Mouse (Mus musculus) MEL (cell line): Measurements from ENCODE around the gene Ppfia1. TPM values are rescaled to one million over a fixed set of nuclear protein-coding genes. Genes with fewer than 3 reads are reported as not detected.

Experiments used
- DNase-seq: peaks from one replicate; pipeline ENCODE4 v3.0.0; 2011; ENCODE audit warnings: low read depth, low spot score
- H3K27ac ChIP-seq: 2 replicates; pipeline ENCODE4 v1.5.1; 2012; ENCODE audit warnings: low read depth, mild to moderate bottlenecking, control low read depth, low read length, moderate library complexity; ENCODE audit not compliant: control insufficient read depth
- H3K27me3 ChIP-seq, 2 experiments: fragments of 150-350 bp in 1 of 2; sonication (generic) in 1 of 2; 2 replicates each; pipeline ENCODE4 v1.6.1; 2012; ENCODE audit warnings: low read length in 2 of 2, mild to moderate bottlenecking in 2 of 2, improper control_type of control experiment in 1 of 2, moderate library complexity in 1 of 2; ENCODE audit not compliant: insufficient read depth in 2 of 2, control insufficient read depth in 1 of 2
- H3K36me3 ChIP-seq, 2 experiments: 2 replicates each; pipeline ENCODE4 v1.6.1; 2012 to 2014; ENCODE audit warnings: low read length in 2 of 2, improper control_type of control experiment in 1 of 2, inconsistent platforms in 1 of 2, mild to moderate bottlenecking in 1 of 2; ENCODE audit not compliant: insufficient read depth in 2 of 2, control insufficient read depth in 1 of 2
- H3K4me1 ChIP-seq, 2 experiments: fragments of 150-350 bp in 1 of 2; sonication (generic) in 1 of 2; 2 replicates each; pipeline ENCODE4 v1.6.1; 2012; ENCODE audit warnings: low read length in 2 of 2, improper control_type of control experiment in 1 of 2, mild to moderate bottlenecking in 1 of 2; ENCODE audit not compliant: insufficient read depth in 2 of 2, control insufficient read depth in 1 of 2
- H3K4me3 ChIP-seq, 2 experiments: fragments of 150-350 bp in 1 of 2; sonication (generic) in 1 of 2; 2 replicates each; pipeline ENCODE4 v1.5.1; 2012; ENCODE audit warnings: low read depth in 2 of 2, low read length in 2 of 2, mild to moderate bottlenecking in 2 of 2, moderate library complexity in 2 of 2, control low read depth in 1 of 2, improper control_type of control experiment in 1 of 2; ENCODE audit not compliant: control insufficient read depth in 1 of 2, insufficient read depth in 1 of 2
- H3K79me2 ChIP-seq: 2 replicates; pipeline ENCODE4 v1.6.1; 2012; ENCODE audit warnings: mild to moderate bottlenecking, low read length, moderate library complexity; ENCODE audit not compliant: control insufficient read depth, poor library complexity, insufficient read depth
- H3K9ac ChIP-seq: 2 replicates; pipeline ENCODE4 v1.6.1; 2012; ENCODE audit warnings: low read depth, mild to moderate bottlenecking, control low read depth, low read length, moderate library complexity; ENCODE audit not compliant: control insufficient read depth, poor library complexity, severe bottlenecking
- H3K9me3 ChIP-seq: fragments of 150-350 bp; sonication (generic); replicated peaks from 2 replicates; pipeline ENCODE4 v1.6.1; 2012; ENCODE audit warnings: mild to moderate bottlenecking, low read length, improper control_type of control experiment, moderate library complexity; ENCODE audit not compliant: insufficient read depth
- BHLHE40 ChIP-seq: IDR thresholded peaks from 2 replicates; pipeline ENCODE4 v1.6.1; 2012; ENCODE audit warnings: low read depth, mild to moderate bottlenecking, inconsistent platforms, low read length, improper control_type of control experiment, borderline replicate concordance
- CHD1 ChIP-seq: IDR thresholded peaks from 2 replicates; pipeline ENCODE4 v1.6.1; 2012; ENCODE audit warnings: low read depth, mild to moderate bottlenecking, inconsistent platforms, low read length, improper control_type of control experiment
- CTCF ChIP-seq, 3 experiments: IDR thresholded peaks in 2 of 3; conservative IDR thresholded peaks in 1 of 3; 2 replicates each; pipeline ENCODE4 v1.5.1; 2011 to 2012; ENCODE audit warnings: low read length in 3 of 3, low read depth in 2 of 3, mild to moderate bottlenecking in 2 of 3, improper control_type of control experiment in 1 of 3, inconsistent platforms in 1 of 3, mixed read lengths in 1 of 3, moderate library complexity in 1 of 3; ENCODE audit not compliant: control insufficient read depth in 1 of 3, insufficient read depth in 1 of 3, poor library complexity in 1 of 3, severe bottlenecking in 1 of 3
- ELF1 ChIP-seq: IDR thresholded peaks from 2 replicates; pipeline ENCODE4 v1.6.1; 2014; ENCODE audit warnings: low read depth, mild to moderate bottlenecking, inconsistent platforms, low read length, improper control_type of control experiment, moderate library complexity
- EP300 ChIP-seq, 2 experiments: IDR thresholded peaks; 2 replicates each; pipeline ENCODE4 v1.6.1; 2011; ENCODE audit warnings: improper control_type of control experiment in 2 of 2, low read length in 2 of 2, low read depth in 1 of 2, mild to moderate bottlenecking in 1 of 2
- ETS1 ChIP-seq: IDR thresholded peaks from 2 replicates; pipeline ENCODE4 v1.6.1; 2012; ENCODE audit warnings: low read depth, mild to moderate bottlenecking, inconsistent platforms, low read length, improper control_type of control experiment, moderate library complexity
- GABPA ChIP-seq: IDR thresholded peaks from 2 replicates; pipeline ENCODE4 v1.6.1; 2012; ENCODE audit warnings: low read depth, mild to moderate bottlenecking, inconsistent platforms, low read length, improper control_type of control experiment, moderate library complexity
- GATA1 ChIP-seq: IDR thresholded peaks from 2 replicates; pipeline ENCODE4 v1.6.1; 2011; ENCODE audit warnings: low read depth, low read length, improper control_type of control experiment
- HCFC1 ChIP-seq: IDR thresholded peaks from 2 replicates; pipeline ENCODE4 v1.6.1; 2012; ENCODE audit warnings: low read depth, mild to moderate bottlenecking, inconsistent platforms, low read length, improper control_type of control experiment, moderate library complexity
- KAT2A ChIP-seq: conservative IDR thresholded peaks from 2 replicates; pipeline ENCODE4 v1.6.1; 2012; ENCODE audit warnings: low read depth, low read length, improper control_type of control experiment, inconsistent platforms
- MAX ChIP-seq: IDR thresholded peaks from 2 replicates; pipeline ENCODE4 v1.6.1; 2011; ENCODE audit warnings: low read length, improper control_type of control experiment
- MAZ ChIP-seq: IDR thresholded peaks from 2 replicates; pipeline ENCODE4 v1.6.1; 2012; ENCODE audit warnings: low read depth, mild to moderate bottlenecking, inconsistent platforms, low read length, improper control_type of control experiment
- MYB ChIP-seq: IDR thresholded peaks from 2 replicates; pipeline ENCODE4 v1.6.1; 2011; ENCODE audit warnings: mild to moderate bottlenecking, low read depth, low read length, improper control_type of control experiment
- NRF1 ChIP-seq: IDR thresholded peaks from 2 replicates; pipeline ENCODE4 v1.6.1; 2014; ENCODE audit warnings: low read depth, mild to moderate bottlenecking, inconsistent platforms, low read length, improper control_type of control experiment, moderate library complexity; ENCODE audit not compliant: poor library complexity, insufficient read depth, severe bottlenecking
- POLR2AphosphoS5 ChIP-seq: IDR thresholded peaks from 2 replicates; pipeline ENCODE4 v1.6.1; 2012; ENCODE audit warnings: low read depth, borderline replicate concordance, mild to moderate bottlenecking, inconsistent platforms, low read length, moderate library complexity, mixed read lengths
- RAD21 ChIP-seq: IDR thresholded peaks from 2 replicates; pipeline ENCODE4 v1.6.1; 2011; ENCODE audit warnings: mild to moderate bottlenecking, low read depth, low read length, improper control_type of control experiment
- RCOR1 ChIP-seq: IDR thresholded peaks from 2 replicates; pipeline ENCODE4 v1.6.1; 2012; ENCODE audit warnings: low read depth, mild to moderate bottlenecking, inconsistent platforms, low read length, improper control_type of control experiment
- TAL1 ChIP-seq: IDR thresholded peaks from 2 replicates; pipeline ENCODE4 v1.6.1; 2012; ENCODE audit warnings: mild to moderate bottlenecking, inconsistent platforms, low read length, moderate library complexity, mixed read lengths
- TBP ChIP-seq: IDR thresholded peaks from 2 replicates; pipeline ENCODE4 v1.8.0; 2011; ENCODE audit warnings: low read depth, low read length, improper control_type of control experiment
- TCF12 ChIP-seq: IDR thresholded peaks from 2 replicates; pipeline ENCODE4 v1.6.1; 2014; ENCODE audit warnings: low read depth, mild to moderate bottlenecking, inconsistent platforms, low read length, improper control_type of control experiment, moderate library complexity
- UBTF ChIP-seq: IDR thresholded peaks from 2 replicates; pipeline ENCODE4 v1.6.1; 2012; ENCODE audit warnings: low read depth, mild to moderate bottlenecking, inconsistent platforms, low read length, improper control_type of control experiment, moderate library complexity, borderline replicate concordance; ENCODE audit not compliant: insufficient read depth
- USF1 ChIP-seq: IDR thresholded peaks from 2 replicates; pipeline ENCODE4 v1.6.1; 2014; ENCODE audit warnings: low read depth, mild to moderate bottlenecking, inconsistent platforms, low read length, improper control_type of control experiment, moderate library complexity
- USF2 ChIP-seq, 2 experiments: IDR thresholded peaks; 2 replicates each; pipeline ENCODE4 v1.6.1; 2011 to 2012; ENCODE audit warnings: improper control_type of control experiment in 2 of 2, low read length in 2 of 2, borderline replicate concordance in 1 of 2, inconsistent platforms in 1 of 2, low read depth in 1 of 2, mild to moderate bottlenecking in 1 of 2; ENCODE audit not compliant: insufficient read depth in 1 of 2
- ZNF384 ChIP-seq: IDR thresholded peaks from 2 replicates; pipeline ENCODE4 v1.6.1; 2012; ENCODE audit warnings: low read depth, mild to moderate bottlenecking, inconsistent platforms, low read length, improper control_type of control experiment
- polyA plus RNA-seq, 2 experiments: library from polyadenylated mRNA; stranded (reverse) in 1 of 2; unstranded in 1 of 2; fragments of >175 nt in 1 of 2; fragments of >200 nt in 1 of 2; gene quantifications; 2 replicates each; pipeline versions ENCODE4 v1.2.1 to v1.2.4; 2012; ENCODE audit warnings: low replicate concordance in 2 of 2, low read depth in 1 of 2; ENCODE audit not compliant: insufficient read length in 2 of 2, insufficient read depth in 1 of 2, missing spikeins in 1 of 2
- total RNA-seq: library from RNA; depleted of rRNA; stranded (reverse); fragments of 300-350 nt; gene quantifications from 2 replicates; pipeline ENCODE4 v1.2.3, GENCODE M21; 2012

The Ppfia1 gene
- total and polyA plus RNA-seq, 3 experiments: 38.5 to 53.1 TPM; not detected in 1

DNA sequence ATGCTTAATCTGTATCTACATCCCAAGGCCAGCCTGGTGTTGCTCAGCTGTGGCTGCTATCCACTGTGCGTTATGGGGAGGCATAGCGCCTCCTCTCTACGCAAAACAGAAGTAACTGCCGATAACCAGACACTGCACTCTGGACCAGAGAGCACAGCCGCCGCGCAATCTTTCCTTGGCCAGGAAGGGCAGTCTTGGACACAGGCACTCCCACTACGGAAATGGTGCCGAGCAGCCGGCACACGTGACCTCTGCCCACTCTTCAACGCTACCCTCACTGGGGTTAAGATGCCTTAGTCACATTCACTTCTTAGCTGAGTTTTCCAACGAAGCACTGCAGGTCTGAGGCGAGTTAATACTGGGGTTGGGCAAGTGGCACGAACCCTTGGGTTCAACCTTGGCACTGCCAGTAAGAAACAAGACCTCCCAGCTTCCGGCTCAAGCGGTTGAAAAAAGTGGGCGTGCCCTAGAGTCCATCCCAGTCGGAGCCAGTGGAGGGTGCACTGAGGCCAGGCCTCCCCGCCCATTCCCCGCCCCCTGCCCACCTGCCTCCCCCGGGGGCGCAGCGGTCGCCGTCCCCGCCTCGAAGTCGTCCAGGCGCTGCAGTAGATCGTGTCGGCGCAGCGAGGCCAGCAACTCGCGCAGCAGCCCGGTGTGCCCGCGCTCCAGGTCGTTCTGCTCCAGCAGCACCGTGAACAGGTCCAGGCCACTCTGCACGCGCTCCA lies 28.2 kb upstream of the Ppfia1 start (continued):
- TF ChIP-seq ELF1: peak; percentile 73

DNA sequence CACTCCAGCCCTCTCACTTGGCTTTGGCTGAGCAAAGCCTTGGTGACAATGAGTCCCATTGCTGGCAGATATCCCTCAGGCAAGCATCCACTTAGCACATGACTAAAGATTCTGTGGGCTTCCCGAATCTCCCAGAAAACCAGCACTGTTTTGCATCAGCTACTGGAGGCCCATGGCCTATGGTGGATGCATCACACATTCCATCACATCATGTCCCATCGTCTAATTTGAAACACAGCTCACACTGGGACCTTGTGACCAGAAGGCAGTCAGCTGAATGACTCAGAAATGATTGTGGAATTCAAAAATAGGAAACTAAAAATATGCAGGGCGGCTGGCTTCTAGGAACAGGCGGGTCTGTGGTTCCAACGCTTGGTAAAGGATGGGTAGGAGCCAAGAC lies 24.3 kb upstream of the Ppfia1 start:
- H3K4me3 ChIP-seq: no peak overlapping the region
- no peaks in the 10 kb centered on the region for H3K27me3 ChIP-seq
- no peak overlapping the region for H3K27ac ChIP-seq
- TF ChIP-seq TAL1: no peak
- no peak for TF ChIP-seq EP300 (IDR thresholded peaks at IDR 0.05; ENCODE audit: low read depth in 1 of 2, low read length in 2 of 2)
- no peak for TF ChIP-seq POLR2AphosphoS5
- no peak for TF ChIP-seq KAT2A
- TF ChIP-seq ETS1: no peak
- no peak for TF ChIP-seq TCF12
- no peak for TF ChIP-seq HCFC1
- TF ChIP-seq CTCF (IDR thresholded peaks at IDR 0.05 in 2 of 3, conservative IDR thresholded peaks at IDR 0.05 in 1 of 3; ENCODE audit: control insufficient read depth in 1 of 3, insufficient read depth in 1 of 3, low read depth in 2 of 3, low read length in 3 of 3, poor library complexity in 1 of 3, severe bottlenecking in 1 of 3): no peak
- no peak for TF ChIP-seq BHLHE40
- TF ChIP-seq NRF1: no peak
- TF ChIP-seq UBTF: no peak
- no peak for TF ChIP-seq MYB
- TF ChIP-seq RCOR1: no peak
- TF ChIP-seq GATA1: no peak
- TF ChIP-seq ELF1: no peak
- no peak for TF ChIP-seq GABPA
- TF ChIP-seq USF1: no peak
- TF ChIP-seq, all 39 proteins: peak for 0
- Histone ChIP-seq H3K36me3 (peaks cover 0 to 4% of the 10 kb centered on the region in 2 experiments; a peak in 2 of 4 replicates), H3K9ac (no peak overlapping the region), H3K9me3 (no peaks in the 10 kb centered on the region), H3K79me2 (peaks cover 8% of the 10 kb centered on the region), H3K4me1 (peaks cover 0 to 9% of the 10 kb centered on the region in 2 experiments; a peak in 2 of 4 replicates)
- no peak for DNase-seq

DNA sequence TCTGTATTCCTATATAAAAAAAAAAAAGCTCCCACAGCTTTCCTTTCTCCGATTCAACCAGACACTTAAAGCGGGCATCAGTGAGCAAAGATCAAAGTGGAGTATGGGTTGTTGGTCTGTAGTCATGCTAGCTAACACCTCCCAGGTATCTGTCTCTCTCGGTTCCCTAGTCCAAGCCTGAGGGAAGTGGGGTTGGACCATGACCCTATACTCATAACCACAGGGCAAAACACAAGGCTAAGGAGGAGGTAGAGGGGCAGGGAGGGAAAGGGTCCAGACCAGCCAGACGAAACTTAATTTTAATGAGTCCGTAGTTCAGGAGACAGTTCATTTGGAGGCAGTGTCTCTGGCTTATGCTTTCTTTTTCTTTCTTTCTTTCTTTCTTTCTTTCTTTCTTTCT lies 18.7 kb upstream of the Ppfia1 start:
- Histone ChIP-seq H3K9me3 (no peaks in the 10 kb centered on the region), H3K36me3 (no peaks in the 10 kb centered on the region), H3K79me2 (no peaks in the 10 kb centered on the region), H3K9ac (no peak overlapping the region), H3K4me3 (no peak overlapping the region), H3K4me1 (no peaks in the 10 kb centered on the region), H3K27me3 (no peaks in the 10 kb centered on the region), H3K27ac (no peak overlapping the region)
- TF ChIP-seq ZNF384 (no peak), BHLHE40 (no peak), MAX (no peak), UBTF (no peak), MAZ (no peak), USF2 (IDR thresholded peaks at IDR 0.05; ENCODE audit: borderline replicate concordance in 1 of 2, insufficient read depth in 1 of 2, low read depth in 1 of 2, low read length in 2 of 2) (no peak), RAD21 (no peak), TAL1 (no peak), ELF1 (no peak), ETS1 (no peak), EP300 (IDR thresholded peaks at IDR 0.05; ENCODE audit: low read depth in 1 of 2, low read length in 2 of 2) (no peak), CHD1 (no peak), TBP (no peak), MYB (no peak)
- no peak for DNase-seq
